Mouse (Mus musculus) intestine, embryonic 16.5 days (tissue): ENCODE measurements around the gene A730015C16Rik. TPM values are rescaled to one million over a fixed set of nuclear protein-coding genes. Genes with fewer than 3 reads are reported as not detected.
A peak's percentile ranks its signal among the peaks of the same experiment; 100 is the strongest.

Source experiments
- ATAC-seq: fragments of 200-750 bp; cut with Nextera tagmentation; 2 replicates; pipeline ENCODE4 v1.8.0; 2017; ENCODE audit warnings: moderate TSS enrichment, moderate library complexity
- H3K27ac ChIP-seq: fragments of 300-500 bp; sonication (generic); 2 replicates; pipeline ENCODE4 v1.5.1; 2014; ENCODE audit warnings: mild to moderate bottlenecking, low read length
- H3K27me3 ChIP-seq: fragments of 300-500 bp; sonication (generic); replicated peaks from 2 replicates; pipeline ENCODE4 v1.6.1; 2014; ENCODE audit warnings: low read length, control low read depth, mixed read lengths; ENCODE audit not compliant: control insufficient read depth, insufficient read depth
- H3K36me3 ChIP-seq: fragments of 300-500 bp; sonication (generic); 2 replicates; pipeline ENCODE4 v1.6.1; 2014; ENCODE audit warnings: low read length, control low read depth; ENCODE audit not compliant: control insufficient read depth, insufficient read depth
- H3K4me1 ChIP-seq: fragments of 300-500 bp; sonication (generic); 2 replicates; pipeline ENCODE4 v1.6.1; 2014; ENCODE audit warnings: low read length, control low read depth, mixed read lengths; ENCODE audit not compliant: control insufficient read depth, insufficient read depth
- H3K4me2 ChIP-seq: fragments of 300-500 bp; sonication (generic); 2 replicates; pipeline ENCODE4 v1.6.1; 2014; ENCODE audit warnings: low read depth, low read length, control low read depth
- H3K4me3 ChIP-seq: fragments of 300-500 bp; sonication (generic); 2 replicates; pipeline ENCODE4 v1.5.1; 2014; ENCODE audit warnings: mild to moderate bottlenecking, low read length
- H3K9ac ChIP-seq: fragments of 300-500 bp; sonication (generic); 2 replicates; pipeline ENCODE4 v1.6.1; 2014; ENCODE audit warnings: low read depth, low read length
- H3K9me3 ChIP-seq: fragments of 300-500 bp; sonication (generic); 2 replicates; pipeline ENCODE4 v1.6.1; 2016; ENCODE audit warnings: low read length, control low read depth; ENCODE audit not compliant: control insufficient read depth
- WGBS: fragments of 180-500 bp; shearing (Covaris S2); extraction: QIAGEN DNeasy Blood & Tissue Kit; methylation state at CpG from one replicate; pipeline ENCODE4 v1.1.7; 2014; 5-methylcytosine and 5-hydroxymethylcytosine counted together
- polyA plus RNA-seq: library from polyadenylated mRNA; unstranded; fragments of >200 nt; fragmentation: Nextera tagmentation; extraction: Ambion mirVana; gene quantifications from 2 replicates; pipeline ENCODE4 v1.2.1, GENCODE M21; 2015

Gene A730015C16Rik
- polyA plus RNA-seq, 1 experiment from 2014 or later: 1.1 TPM

DNA sequence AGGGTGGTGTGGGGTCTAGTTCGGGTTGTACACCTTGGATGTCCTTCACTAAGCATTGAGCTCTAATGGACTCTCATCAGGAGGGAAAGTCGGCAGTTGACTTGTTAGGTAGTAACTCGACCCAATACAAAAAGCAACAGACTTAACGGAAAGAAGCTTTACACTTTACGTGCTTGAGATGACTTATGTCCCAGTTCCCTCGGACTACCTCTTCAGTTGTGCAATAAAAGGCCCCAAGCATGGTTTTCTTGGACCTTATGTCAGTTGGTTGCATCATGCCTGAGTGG is 14.6 kb downstream of the A730015C16Rik start:
- Histone ChIP-seq H3K9ac (peak overlapping the region; percentile 97), H3K27me3 (no peaks in the 10 kb centered on the region), H3K4me3 (peak overlapping the region; percentile 91), H3K36me3 (peaks cover 3% of the 10 kb centered on the region; the same call in 1 of the 2 replicates), H3K4me2 (peak overlapping the region; percentile 68), H3K9me3 (no peaks in the 10 kb centered on the region), H3K27ac (peak overlapping the region; percentile 99), H3K4me1 (peaks cover 25% of the 10 kb centered on the region)
- under 1% methylated on average over 6 of the region's 6 CpGs for WGBS
- ATAC-seq: no peak

- Histone ChIP-seq H3K9me3 (no peaks in the 10 kb centered on the region), H3K27me3 (no peaks in the 10 kb centered on the region), H3K4me2 (peak within 1 kb of the TSS; percentile 68), H3K27ac (peak within 1 kb of the TSS; percentile 99), H3K4me3 (peak within 1 kb of the TSS; percentile 91), H3K9ac (peak within 1 kb of the TSS; percentile 97), H3K4me1 (peaks cover 23% of the 10 kb centered on the region), H3K36me3 (peaks cover 3% of the 10 kb centered on the region; the same call in 1 of the 2 replicates)
- WGBS: under 1% methylated on average over 61 of the region's 73 CpGs
- peak; percentile 94 for ATAC-seq
Observed at GRCm38 (mm10) chr4:108832916-108833827, 15.2 kb downstream of the A730015C16Rik start, which contains the start of gene Btf3l4. Btf3l4 (minus strand) TSS chr4:108833614.

GRCm38 (mm10) chr4:108830698-108831097 is 17.7 kb downstream of the A730015C16Rik start:
- WGBS: 83% methylated on average over 1 of the region's 1 CpGs
- H3K4me3 ChIP-seq: no peak overlapping the region
- peaks cover 8% of the 10 kb centered on the region; the same call in 1 of the 2 replicates for H3K36me3 ChIP-seq
- no peak overlapping the region for H3K27ac ChIP-seq
- no peak for ATAC-seq
- H3K4me1 ChIP-seq: peaks cover 14% of the 10 kb centered on the region
- H3K27me3 ChIP-seq: no peaks in the 10 kb centered on the region
- no peak overlapping the region for H3K9ac ChIP-seq
- H3K9me3 ChIP-seq: no peaks in the 10 kb centered on the region
- no peak overlapping the region for H3K4me2 ChIP-seq

- no peak overlapping the region for H3K4me2 ChIP-seq
- 86% methylated on average over 2 of the region's 2 CpGs for WGBS
Observed at GRCm38 (mm10) chr4:108826643-108827042, 21.8 kb downstream of the A730015C16Rik start.

GRCm38 (mm10) chr4:108826096-108826495 is 22.3 kb downstream of the A730015C16Rik start:
- H3K4me1 ChIP-seq: 0 out of 2 replicates have a peak, but pooled peaks cover 2% of the 10 kb centered on the region
- no peak overlapping the region for H3K27ac ChIP-seq
- no peaks in the 10 kb centered on the region for H3K9me3 ChIP-seq
- no peaks in the 10 kb centered on the region for H3K27me3 ChIP-seq
- peaks cover 13% of the 10 kb centered on the region; the same call in 1 of the 2 replicates for H3K36me3 ChIP-seq
- no peak for ATAC-seq
- H3K9ac ChIP-seq: no peak overlapping the region
- H3K4me2 ChIP-seq: no peak overlapping the region
- H3K4me3 ChIP-seq: no peak overlapping the region
- WGBS: 75% methylated on average over 1 of the region's 1 CpGs

More at GRCm38 (mm10) chr4:108826643-108827042, 21.8 kb downstream of the A730015C16Rik start:
- Histone ChIP-seq H3K27ac (no peak overlapping the region), H3K9me3 (no peaks in the 10 kb centered on the region), H3K36me3 (peaks cover 13% of the 10 kb centered on the region; the same call in 1 of the 2 replicates), H3K27me3 (no peaks in the 10 kb centered on the region), H3K4me1 (peaks cover 4% of the 10 kb centered on the region; the same call in 1 of the 2 replicates), H3K9ac (no peak overlapping the region), H3K4me3 (no peak overlapping the region)
- ATAC-seq: no peak

DNA sequence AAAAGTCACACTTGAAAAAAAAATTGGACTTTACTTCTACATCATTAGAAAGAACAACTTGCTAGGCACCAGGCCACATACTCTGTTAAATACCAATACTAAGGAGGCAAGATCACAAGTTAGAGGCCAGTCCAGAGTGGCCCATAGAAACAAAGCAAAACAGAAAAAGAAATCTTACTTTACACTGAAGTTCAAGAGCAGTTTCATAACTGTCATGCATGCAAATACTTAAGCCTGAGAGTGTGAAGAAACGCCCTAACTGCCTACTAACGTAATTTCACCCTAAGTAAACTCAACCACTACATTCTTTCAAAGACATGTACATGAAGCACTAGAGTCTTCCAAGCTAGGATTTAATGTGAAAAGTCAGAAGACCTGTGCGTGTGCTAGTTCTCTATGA is 22.7 kb downstream of the A730015C16Rik start:
- H3K9me3 ChIP-seq: no peaks in the 10 kb centered on the region
- 97% methylated on average over 3 of the region's 3 CpGs for WGBS
- H3K9ac ChIP-seq: no peak overlapping the region
- ATAC-seq: no peak
- no peaks in the 10 kb centered on the region for H3K4me1 ChIP-seq
- H3K27ac ChIP-seq: no peak overlapping the region
- H3K36me3 ChIP-seq: peaks cover 13% of the 10 kb centered on the region; the same call in 1 of the 2 replicates
- no peaks in the 10 kb centered on the region for H3K27me3 ChIP-seq
- H3K4me2 ChIP-seq: no peak overlapping the region
- no peak overlapping the region for H3K4me3 ChIP-seq

- H3K27me3 ChIP-seq: no peaks in the 10 kb centered on the region
- no peak for ATAC-seq
- H3K4me1 ChIP-seq: no peaks in the 10 kb centered on the region
- no peaks in the 10 kb centered on the region for H3K9me3 ChIP-seq
- no peak overlapping the region for H3K27ac ChIP-seq
- no peaks in the 10 kb centered on the region for H3K36me3 ChIP-seq
- H3K9ac ChIP-seq: no peak overlapping the region
- WGBS: 72% methylated on average over 6 of the region's 6 CpGs
- no peak overlapping the region for H3K4me3 ChIP-seq
- no peak overlapping the region for H3K4me2 ChIP-seq
Observed at GRCm38 (mm10) chr4:108811550-108811949, 36.9 kb downstream of the A730015C16Rik start.

GRCm38 (mm10) chr4:108811142-108811541 is 37.3 kb downstream of the A730015C16Rik start:
- Histone ChIP-seq H3K4me2 (no peak overlapping the region), H3K4me3 (no peak overlapping the region), H3K9me3 (no peaks in the 10 kb centered on the region), H3K27me3 (no peaks in the 10 kb centered on the region), H3K4me1 (no peaks in the 10 kb centered on the region), H3K27ac (no peak overlapping the region), H3K36me3 (no peaks in the 10 kb centered on the region), H3K9ac (no peak overlapping the region)
- no peak for ATAC-seq
- WGBS: 62% methylated on average over 4 of the region's 4 CpGs

- Histone ChIP-seq H3K4me2 (no peak overlapping the region), H3K27me3 (no peaks in the 10 kb centered on the region), H3K4me3 (no peak overlapping the region), H3K4me1 (no peaks in the 10 kb centered on the region), H3K27ac (no peak overlapping the region), H3K9ac (no peak overlapping the region), H3K9me3 (no peaks in the 10 kb centered on the region), H3K36me3 (no peaks in the 10 kb centered on the region)
- 80% methylated on average over 2 of the region's 2 CpGs for WGBS
- no peak for ATAC-seq
Observed at GRCm38 (mm10) chr4:108803535-108803934, 44.9 kb downstream of the A730015C16Rik start.
